Mouse (Mus musculus): ENCODE measurements around the gene Rapsn.
"Not testable (repeated sequence)": the region's sequence is repeated elsewhere in the genome, so short reads cannot be mapped to it uniquely, and the experiment has no call there.

Gene Rapsn

DNA sequence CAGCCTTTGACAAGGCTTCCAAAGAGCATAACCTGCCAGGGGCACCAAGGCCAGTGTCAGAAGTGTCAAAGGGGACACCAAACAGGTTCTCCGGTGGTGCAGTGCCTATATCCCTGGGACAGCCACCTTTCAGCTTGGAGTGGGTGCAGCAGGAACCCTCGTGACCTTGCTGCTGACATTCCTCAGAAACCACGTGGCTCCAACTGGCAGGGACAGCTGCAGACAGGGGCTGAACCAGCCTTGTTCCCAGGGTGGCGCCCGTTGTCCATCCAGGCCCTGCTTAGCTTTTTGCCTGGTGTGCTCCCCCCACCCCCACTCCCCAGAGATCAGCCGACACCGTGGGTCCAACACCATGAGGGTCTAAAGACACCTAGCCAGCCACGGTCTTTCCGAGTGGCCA, at the start of gene Rapsn:
Rapsn (plus strand) TSS at position 236 of the 400 bp plus-strand sequence.
- no peak for DNase-seq (ENCODE audit: low spot score)

DNA sequence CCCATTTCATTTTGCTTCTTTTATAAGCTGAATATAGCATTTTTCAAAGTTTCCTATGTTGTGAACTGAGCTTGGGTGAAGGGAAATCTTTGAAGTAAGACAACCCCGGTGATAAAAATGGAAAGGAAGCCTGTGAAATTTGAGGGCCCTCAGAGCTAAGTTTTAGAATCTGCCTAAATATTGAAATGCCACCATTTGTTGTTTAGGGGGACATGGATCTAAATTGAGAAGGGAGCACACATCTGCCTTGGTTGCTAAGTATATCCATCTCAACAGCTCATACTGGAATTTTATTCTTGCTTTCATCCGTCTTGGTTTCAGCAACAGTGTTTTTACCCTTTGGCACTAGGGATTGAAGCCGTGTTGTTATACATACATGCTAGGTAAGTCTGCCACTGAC, 49.4 kb upstream of the Rapsn start:
- DNase-seq (ENCODE audit: low spot score) = no peak

GRCm38 (mm10) chr2:91008536-91008935, 26.9 kb upstream of the Rapsn start:
- no peak for DNase-seq (ENCODE audit: low spot score)

- no peak for DNase-seq (ENCODE audit: low spot score)
These were observed 21.5 kb upstream of the Rapsn start for GRCm38 (mm10) chr2:91013881-91014280.

DNA sequence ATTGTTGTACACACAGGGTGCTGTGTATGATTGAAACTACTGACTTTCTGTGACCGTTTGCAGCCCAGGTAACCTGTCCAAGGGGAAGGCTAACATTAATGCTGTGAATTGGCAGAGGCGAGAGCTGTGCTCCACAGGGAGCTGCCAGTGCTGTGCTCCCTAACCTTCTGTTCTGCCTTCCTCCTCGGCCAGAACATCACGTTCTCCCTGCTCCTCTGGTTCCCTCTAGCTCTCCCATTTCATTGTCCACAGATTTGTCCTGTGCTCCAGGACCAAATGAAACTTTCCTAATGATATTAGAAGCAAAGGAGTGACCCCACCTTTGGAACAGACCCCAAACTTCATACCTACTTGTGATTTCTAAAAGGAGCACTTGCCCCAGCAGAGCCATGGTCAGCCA, 20.0 kb upstream of the Rapsn start:
- DNase-seq (ENCODE audit: low spot score) = no peak

- DNase-seq (ENCODE audit: low spot score) = no peak
These were observed 17.2 kb upstream of the Rapsn start for GRCm38 (mm10) chr2:91018061-91018788.

DNA sequence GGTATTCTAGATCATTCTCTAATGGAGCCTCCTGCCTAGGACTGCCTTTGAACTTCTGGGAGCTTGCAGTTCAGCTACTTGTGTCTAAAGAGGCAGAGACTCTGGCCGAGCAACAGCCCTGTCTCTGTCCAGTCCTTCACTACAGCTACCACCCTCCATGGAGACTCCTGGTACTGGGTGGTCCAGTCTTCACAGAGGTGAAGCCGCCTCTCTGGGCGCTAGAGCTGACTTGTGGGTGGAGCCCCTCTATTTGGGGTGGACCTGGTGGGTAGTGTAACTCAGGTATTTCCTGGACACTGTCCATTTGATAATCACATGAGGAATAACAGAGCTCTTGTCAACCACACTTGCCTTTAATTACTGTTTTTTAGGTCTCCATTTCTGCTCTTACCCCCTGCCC, 15.5 kb upstream of the Rapsn start:
- DNase-seq (ENCODE audit: low spot score) = no peak

DNA sequence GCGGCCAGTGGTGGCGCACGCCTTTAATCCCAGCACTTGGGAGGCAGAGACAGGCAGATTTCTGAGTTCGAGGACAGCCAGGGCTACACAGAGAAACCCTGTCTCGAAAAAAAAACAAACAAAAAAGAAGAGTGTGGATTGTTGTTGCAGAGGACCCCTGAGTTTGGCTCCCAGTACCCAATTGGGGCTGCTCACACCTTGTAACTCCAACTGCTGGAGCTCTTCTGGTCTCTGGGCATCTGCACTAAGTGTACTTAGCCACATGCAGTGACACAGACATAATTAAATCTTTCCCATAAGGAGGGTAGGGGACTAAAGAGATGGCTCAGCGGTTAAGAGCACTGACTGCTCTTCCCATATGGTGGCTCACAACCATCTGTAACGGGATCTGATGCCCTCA, 13.2 kb upstream of the Rapsn start:
- not testable (repeated sequence) for DNase-seq (ENCODE audit: low spot score)

DNA sequence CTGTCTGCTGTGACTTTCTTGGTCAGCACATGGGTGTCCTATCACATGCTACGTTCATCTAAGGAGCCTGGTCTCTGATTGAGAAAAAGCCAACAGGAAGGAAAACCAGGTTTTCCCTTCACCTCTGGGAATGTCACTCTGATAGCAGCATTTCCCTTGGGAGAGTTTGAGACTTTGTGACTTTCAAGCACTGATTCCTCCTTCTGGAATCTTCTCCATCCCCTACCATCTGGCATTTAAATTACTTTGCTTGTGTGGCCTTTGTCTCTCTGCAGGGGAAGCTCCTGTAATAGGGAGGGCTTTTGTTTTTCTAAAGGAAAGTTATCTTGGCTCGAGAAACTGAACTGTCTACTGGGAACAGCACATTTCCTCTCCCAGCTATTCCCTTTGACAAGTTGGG, 12.3 kb upstream of the Rapsn start:
- DNase-seq (ENCODE audit: low spot score) = no peak

DNA sequence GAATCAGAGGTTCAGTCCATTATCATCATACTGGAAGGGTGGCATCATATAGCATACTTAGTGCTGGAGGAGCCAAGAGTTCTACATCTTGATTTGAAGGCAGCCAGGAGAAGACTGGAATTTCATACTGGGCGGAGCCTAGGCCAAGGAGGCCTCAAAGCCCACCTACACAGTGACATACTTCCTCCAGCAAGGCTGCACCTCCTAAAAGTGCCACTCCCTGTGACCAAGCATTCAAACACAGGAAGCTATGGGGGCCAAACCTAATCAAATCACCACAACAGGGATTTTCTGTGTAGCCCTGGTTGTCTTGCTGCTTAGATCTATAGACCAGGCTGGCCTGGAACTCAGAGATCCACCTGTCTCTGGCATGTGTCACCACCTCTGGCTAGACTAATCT, 11.5 kb upstream of the Rapsn start:
- DNase-seq (ENCODE audit: low spot score) = no peak

GRCm38 (mm10) chr2:91025081-91025516, 10.3 kb upstream of the Rapsn start:
- no peak for DNase-seq (ENCODE audit: low spot score)

GRCm38 (mm10) chr2:91026491-91026890, 8.9 kb upstream of the Rapsn start:
- DNase-seq (ENCODE audit: low spot score) = no peak

DNA sequence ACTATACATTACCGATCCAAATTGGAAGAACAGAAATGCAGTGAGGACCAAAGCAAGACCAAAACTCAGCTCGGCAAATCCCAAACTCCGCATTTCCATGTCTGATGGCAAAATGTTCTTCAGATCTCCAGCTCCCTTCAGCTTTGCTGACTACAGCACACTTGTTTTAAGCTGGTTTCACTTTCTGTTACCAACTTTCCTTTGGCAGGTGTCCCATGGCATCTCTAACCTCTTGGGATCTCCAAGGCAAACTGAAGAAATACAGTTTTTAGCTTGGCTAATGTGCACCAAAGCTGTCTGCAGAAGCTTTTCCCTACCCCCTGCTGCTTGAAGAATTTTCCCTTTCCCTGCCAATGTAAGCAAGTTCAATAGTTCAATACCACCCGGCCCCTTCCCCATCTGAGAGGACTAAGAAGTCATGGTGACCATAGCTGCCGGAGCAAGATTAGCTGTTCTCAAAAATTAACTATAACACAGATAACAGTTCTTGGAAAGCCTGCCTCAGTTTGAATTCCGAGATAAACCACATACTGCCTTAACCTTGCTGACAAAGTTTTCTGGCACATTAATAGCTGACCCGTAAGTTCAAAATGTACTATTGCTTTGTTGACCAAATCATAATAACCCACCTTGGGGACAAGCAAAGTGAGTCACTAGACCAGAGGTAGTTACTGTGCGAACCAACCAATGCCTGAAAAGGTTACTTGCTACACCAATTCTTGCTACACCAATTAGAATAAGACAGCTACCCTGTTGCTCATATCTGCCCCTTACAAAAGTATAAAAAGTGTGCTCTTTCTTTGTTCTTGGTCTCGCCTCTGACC, 7.8 kb upstream of the Rapsn start:
- no peak for DNase-seq (ENCODE audit: low spot score)

GRCm38 (mm10) chr2:91031216-91031615, 4.2 kb upstream of the Rapsn start:
- DNase-seq (ENCODE audit: low spot score) = no peak

DNA sequence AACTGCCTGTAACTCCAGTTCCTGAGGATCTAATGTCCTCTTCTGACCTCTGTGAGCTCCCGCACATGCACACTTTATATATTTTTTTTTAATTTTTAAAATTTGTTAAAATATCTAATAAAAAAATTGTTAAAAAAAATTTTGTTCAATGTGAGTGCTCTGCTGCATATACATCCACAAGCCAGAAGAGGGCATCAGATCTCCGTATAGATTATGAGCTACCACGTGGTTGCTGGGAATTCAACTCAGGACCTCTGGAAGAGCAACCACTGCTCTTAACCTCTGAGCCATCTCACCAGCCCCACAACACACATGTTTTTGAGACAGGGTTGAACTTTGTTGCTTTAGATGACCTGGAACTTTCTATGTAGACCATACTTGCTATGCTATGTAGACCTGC, 2.4 kb upstream of the Rapsn start:
- no peak for DNase-seq (ENCODE audit: low spot score)

GRCm38 (mm10) chr2:91041786-91042185, 6.4 kb downstream of the Rapsn start:
- no peak for DNase-seq (ENCODE audit: low spot score)

DNA sequence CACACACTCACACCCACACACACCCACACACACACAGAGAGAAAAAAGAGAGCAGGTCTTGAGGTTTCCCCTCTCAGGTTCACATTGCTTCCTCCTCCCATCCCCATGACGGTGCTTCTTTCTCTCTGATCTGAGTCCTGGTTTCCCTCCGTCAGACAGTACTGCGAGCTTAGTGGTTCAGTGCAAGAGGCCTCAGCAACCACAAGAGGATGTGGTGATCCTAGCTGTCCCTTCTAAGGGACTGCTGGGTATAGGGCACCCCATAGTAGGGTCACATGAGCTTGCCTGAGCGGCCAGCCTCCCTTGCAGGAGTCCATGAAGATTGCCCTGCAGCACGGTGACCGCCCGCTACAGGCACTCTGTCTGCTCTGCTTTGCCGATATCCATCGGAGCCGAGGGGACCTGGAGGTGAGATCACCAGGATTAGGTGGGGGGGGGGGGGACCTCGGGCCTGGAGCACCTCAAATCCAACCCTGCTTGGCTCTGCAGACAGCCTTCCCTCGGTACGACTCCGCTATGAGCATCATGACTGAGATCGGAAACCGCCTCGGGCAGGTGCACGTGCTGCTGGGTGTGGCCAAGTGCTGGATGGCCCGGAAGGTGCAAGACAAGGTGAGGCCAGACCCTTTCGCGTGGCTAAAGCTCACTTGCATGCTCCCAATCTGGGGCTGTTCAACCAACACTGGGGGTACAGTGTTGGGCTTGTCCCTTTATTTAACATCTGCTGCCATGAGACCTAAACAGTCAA, 7.4 kb downstream of the Rapsn start:
- no peak for DNase-seq (ENCODE audit: low spot score)

DNA sequence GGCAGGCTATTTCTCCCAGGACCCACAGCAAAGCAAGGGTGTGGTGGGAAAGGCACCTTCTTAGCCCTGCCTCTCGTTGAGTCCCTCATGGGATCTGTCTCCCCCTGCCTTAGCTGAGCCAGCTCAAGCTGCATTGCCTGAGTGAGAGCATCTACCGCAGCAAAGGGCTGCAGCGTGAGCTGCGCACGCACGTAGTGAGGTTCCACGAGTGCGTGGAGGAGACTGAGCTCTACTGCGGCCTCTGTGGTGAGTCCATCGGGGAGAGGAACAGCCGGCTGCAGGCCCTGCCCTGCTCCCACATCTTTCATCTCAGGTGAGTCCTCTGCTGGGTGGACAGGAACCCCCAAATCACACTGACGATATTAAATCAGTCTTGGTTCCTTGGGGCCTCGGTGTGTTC, 9.3 kb downstream of the Rapsn start:
- DNase-seq (ENCODE audit: low spot score) = no peak

DNA sequence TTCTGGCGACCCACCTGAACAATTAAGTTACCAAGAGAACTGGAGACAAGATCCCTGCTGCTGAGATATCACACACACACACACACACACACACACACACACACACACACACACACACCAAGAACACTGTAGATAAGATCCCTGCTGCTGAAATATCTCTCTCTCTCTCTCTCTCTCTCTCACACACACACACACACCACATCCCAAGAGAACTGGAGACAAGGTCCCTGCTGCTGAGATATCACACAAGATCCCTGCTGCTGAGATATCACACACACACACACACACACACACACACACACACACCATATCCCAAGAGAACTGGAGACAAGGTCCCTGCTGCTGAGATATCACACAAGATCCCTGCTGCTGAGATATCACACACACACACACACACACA, 10.4 kb downstream of the Rapsn start:
- DNase-seq (ENCODE audit: low spot score) = not testable (repeated sequence)

- DNase-seq (ENCODE audit: low spot score) = no peak
These were observed 11.9 kb downstream of the Rapsn start for GRCm38 (mm10) chr2:91047359-91047758.

GRCm38 (mm10) chr2:91051917-91052316, 16.5 kb downstream of the Rapsn start:
- no peak for DNase-seq (ENCODE audit: low spot score)

DNA sequence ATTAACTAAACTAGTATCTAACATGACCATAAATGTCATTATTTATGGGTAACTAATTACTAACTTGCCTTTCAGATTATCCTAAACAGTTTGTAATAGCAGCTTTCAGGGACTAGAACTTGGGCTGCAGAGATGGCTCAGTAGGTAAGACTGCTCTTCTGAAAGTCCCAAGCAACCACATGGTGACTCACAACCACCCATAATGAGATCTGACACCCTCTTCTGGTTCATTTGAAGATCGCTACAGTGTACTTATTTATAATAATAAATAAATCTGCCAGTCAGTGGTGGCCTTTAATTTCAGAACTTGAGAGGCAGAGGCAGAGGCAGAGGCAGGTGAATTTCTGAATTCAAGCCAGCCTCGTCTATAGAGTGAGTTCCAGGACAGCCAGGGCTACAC, 17.3 kb downstream of the Rapsn start:
- no peak for DNase-seq (ENCODE audit: low spot score)

All from ovary, postnatal 10 days (tissue).